Mouse (Mus musculus) midbrain, embryonic 16.5 days (tissue): Measurements from ENCODE around the gene Cldn13. TPM values are rescaled to one million over a fixed set of nuclear protein-coding genes. Genes with fewer than 3 reads are reported as not detected.
A peak's percentile ranks its signal among the peaks of the same experiment; 100 is the strongest.
"Not testable (repeated sequence)": the region's sequence is repeated elsewhere in the genome, so short reads cannot be mapped to it uniquely, and the experiment has no call there.

Experiments
- ATAC-seq: fragments of 200-750 bp; cut with Nextera tagmentation; 2 replicates; pipeline ENCODE4 v1.8.0; 2017; ENCODE audit warnings: moderate TSS enrichment
- H3K27ac ChIP-seq: fragments of 300-500 bp; sonication (generic); 2 replicates; pipeline ENCODE4 v1.5.1; 2014; ENCODE audit warnings: mild to moderate bottlenecking, low read length, mixed read lengths
- H3K27me3 ChIP-seq: fragments of 300-500 bp; sonication (generic); 2 replicates; pipeline ENCODE4 v1.6.1; 2014; ENCODE audit warnings: low read depth, low read length, mixed read lengths; ENCODE audit not compliant: control insufficient read depth, insufficient read depth
- H3K36me3 ChIP-seq: fragments of 300-500 bp; sonication (generic); 2 replicates; pipeline ENCODE4 v1.6.1; 2014; ENCODE audit warnings: mild to moderate bottlenecking, low read length, moderate library complexity, mixed read lengths; ENCODE audit not compliant: control insufficient read depth, insufficient read depth
- H3K4me1 ChIP-seq: fragments of 300-500 bp; sonication (generic); 2 replicates; pipeline ENCODE4 v1.6.1; 2014; ENCODE audit warnings: mild to moderate bottlenecking, low read length, mixed read lengths; ENCODE audit not compliant: control insufficient read depth, insufficient read depth
- H3K4me2 ChIP-seq: fragments of 300-500 bp; sonication (generic); 2 replicates; pipeline ENCODE4 v1.6.1; 2014; ENCODE audit warnings: mild to moderate bottlenecking, low read length, mixed read lengths
- H3K4me3 ChIP-seq: fragments of 300-500 bp; sonication (generic); 2 replicates; pipeline ENCODE4 v1.5.1; 2014; ENCODE audit warnings: low read depth, mild to moderate bottlenecking, low read length, moderate library complexity, mixed read lengths
- H3K9ac ChIP-seq: fragments of 300-500 bp; sonication (generic); 2 replicates; pipeline ENCODE4 v1.6.1; 2014; ENCODE audit warnings: low read depth, low read length, mixed read lengths
- H3K9me3 ChIP-seq: fragments of 300-500 bp; sonication (generic); replicated peaks from 2 replicates; pipeline ENCODE4 v1.6.1; 2014; ENCODE audit warnings: mild to moderate bottlenecking, low read length, mixed read lengths; ENCODE audit not compliant: control insufficient read depth, poor library complexity, severe bottlenecking
- WGBS: fragments of 180-500 bp; shearing (Covaris S2); extraction: QIAGEN DNeasy Blood & Tissue Kit; methylation state at CpG from one replicate; pipeline ENCODE4 v1.1.7; 2014; 5-methylcytosine and 5-hydroxymethylcytosine counted together
- polyA plus RNA-seq: library from polyadenylated mRNA; unstranded; fragments of >200 nt; fragmentation: Nextera tagmentation; extraction: Ambion mirVana; gene quantifications from 2 replicates; pipeline ENCODE4 v1.2.1, GENCODE M21; 2015

The Cldn13 gene
- polyA plus RNA-seq, 1 experiment from 2014 or later = not detected

GRCm38 (mm10) chr5:134939069-134939468 is 23.7 kb upstream of the Cldn13 start:
- Histone ChIP-seq H3K4me2 (no peak overlapping the region), H3K9me3 (no peaks in the 10 kb centered on the region), H3K4me3 (no peak overlapping the region), H3K9ac (no peak overlapping the region), H3K27ac (no peak overlapping the region), H3K36me3 (no peaks in the 10 kb centered on the region), H3K27me3 (no peaks in the 10 kb centered on the region), H3K4me1 (no peaks in the 10 kb centered on the region)
- no peak for ATAC-seq
- WGBS = 77% methylated on average over 3 of the region's 3 CpGs

- Histone ChIP-seq H3K27ac (no peak overlapping the region), H3K4me2 (no peak overlapping the region), H3K36me3 (no peaks in the 10 kb centered on the region), H3K9me3 (no peaks in the 10 kb centered on the region), H3K27me3 (no peaks in the 10 kb centered on the region), H3K9ac (no peak overlapping the region), H3K4me3 (no peak overlapping the region), H3K4me1 (peaks cover 2% of the 10 kb centered on the region; the same call in 1 of the 2 replicates)
- WGBS = 88% methylated on average over 6 of the region's 6 CpGs
- no peak for ATAC-seq
Observed at GRCm38 (mm10) chr5:134936626-134937185, 21.4 kb upstream of the Cldn13 start.

GRCm38 (mm10) chr5:134936051-134936450 is 20.7 kb upstream of the Cldn13 start:
- no peak for ATAC-seq
- Histone ChIP-seq H3K9ac (no peak overlapping the region), H3K9me3 (no peaks in the 10 kb centered on the region), H3K27me3 (no peaks in the 10 kb centered on the region), H3K27ac (no peak overlapping the region), H3K4me3 (no peak overlapping the region), H3K4me1 (peaks cover 2% of the 10 kb centered on the region; the same call in 1 of the 2 replicates), H3K36me3 (no peaks in the 10 kb centered on the region), H3K4me2 (no peak overlapping the region)
- 91% methylated on average over 6 of the region's 6 CpGs for WGBS

GRCm38 (mm10) chr5:134934666-134935065 is 19.3 kb upstream of the Cldn13 start:
- WGBS = 89% methylated on average over 3 of the region's 3 CpGs
- ATAC-seq = no peak

GRCm38 (mm10) chr5:134933686-134934085 is 18.4 kb upstream of the Cldn13 start:
- not testable (repeated sequence) for H3K4me1 ChIP-seq, H3K9ac ChIP-seq, H3K4me2 ChIP-seq, H3K4me3 ChIP-seq, ATAC-seq, H3K9me3 ChIP-seq, H3K36me3 ChIP-seq, H3K27ac ChIP-seq, H3K27me3 ChIP-seq
- WGBS = 83% methylated on average over 5 of the region's 5 CpGs

More at GRCm38 (mm10) chr5:134934666-134935065, 19.3 kb upstream of the Cldn13 start:
- Histone ChIP-seq H3K27ac (no peak overlapping the region), H3K9ac (no peak overlapping the region), H3K36me3 (no peaks in the 10 kb centered on the region), H3K4me1 (peaks cover 2% of the 10 kb centered on the region; the same call in 1 of the 2 replicates), H3K27me3 (no peaks in the 10 kb centered on the region), H3K4me3 (no peak overlapping the region), H3K4me2 (no peak overlapping the region), H3K9me3 (no peaks in the 10 kb centered on the region)

- WGBS = 95% methylated on average over 8 of the region's 8 CpGs
- Histone ChIP-seq H3K4me3 (no peak overlapping the region), H3K9me3 (no peaks in the 10 kb centered on the region), H3K36me3 (no peaks in the 10 kb centered on the region), H3K27me3 (no peaks in the 10 kb centered on the region), H3K27ac (no peak overlapping the region), H3K4me2 (no peak overlapping the region), H3K9ac (no peak overlapping the region), H3K4me1 (peaks cover 2% of the 10 kb centered on the region; the same call in 1 of the 2 replicates)
- ATAC-seq = no peak
Observed at GRCm38 (mm10) chr5:134933281-134933680, 18.0 kb upstream of the Cldn13 start.

- no peaks in the 10 kb centered on the region for H3K27me3 ChIP-seq
- peak overlapping the region; percentile 99 for H3K4me2 ChIP-seq
- ATAC-seq = peak; percentile 50
- H3K4me3 ChIP-seq = peak overlapping the region; percentile 72
- no peak overlapping the region for H3K27ac ChIP-seq
- peaks cover 2% of the 10 kb centered on the region; the same call in 1 of the 2 replicates for H3K4me1 ChIP-seq
- WGBS = 52% methylated on average over 9 of the region's 9 CpGs
- H3K36me3 ChIP-seq = no peaks in the 10 kb centered on the region
- peak overlapping the region; percentile 81 for H3K9ac ChIP-seq
- no peaks in the 10 kb centered on the region for H3K9me3 ChIP-seq
Observed at GRCm38 (mm10) chr5:134932903-134933276, 17.6 kb upstream of the Cldn13 start.

GRCm38 (mm10) chr5:134932179-134932902 is 17.0 kb upstream of the Cldn13 start, which contains the start of gene Mettl27:
TSS of gene Mettl27 (plus strand) at chr5:134932368.
- peak within 1 kb of the TSS; percentile 99 for H3K4me2 ChIP-seq
- peak; percentile 96 for ATAC-seq
- H3K27ac ChIP-seq = peak within 1 kb of the TSS; percentile 42
- H3K4me1 ChIP-seq = peaks cover 2% of the 10 kb centered on the region; the same call in 1 of the 2 replicates
- H3K9me3 ChIP-seq = no peaks in the 10 kb centered on the region
- peak within 1 kb of the TSS; percentile 81 for H3K9ac ChIP-seq
- no peaks in the 10 kb centered on the region for H3K36me3 ChIP-seq
- H3K4me3 ChIP-seq = peak within 1 kb of the TSS; percentile 72
- WGBS = under 1% methylated on average over 41 of the region's 41 CpGs
- H3K27me3 ChIP-seq = no peaks in the 10 kb centered on the region

GRCm38 (mm10) chr5:134929988-134930387 is 14.7 kb upstream of the Cldn13 start:
- Histone ChIP-seq H3K4me1 (peaks cover 2% of the 10 kb centered on the region; the same call in 1 of the 2 replicates), H3K9ac (no peak overlapping the region), H3K4me2 (no peak overlapping the region), H3K27me3 (no peaks in the 10 kb centered on the region), H3K4me3 (no peak overlapping the region), H3K9me3 (no peaks in the 10 kb centered on the region), H3K36me3 (no peaks in the 10 kb centered on the region), H3K27ac (no peak overlapping the region)
- WGBS = 88% methylated on average over 2 of the region's 2 CpGs
- no peak for ATAC-seq
